Mouse (Mus musculus): ENCODE results near the gene Farp2. TPM values are rescaled to one million over a fixed set of nuclear protein-coding genes. Genes with fewer than 3 reads are reported as not detected.

Gene Farp2
- polyA plus RNA-seq, 1 experiment = not detected

DNA sequence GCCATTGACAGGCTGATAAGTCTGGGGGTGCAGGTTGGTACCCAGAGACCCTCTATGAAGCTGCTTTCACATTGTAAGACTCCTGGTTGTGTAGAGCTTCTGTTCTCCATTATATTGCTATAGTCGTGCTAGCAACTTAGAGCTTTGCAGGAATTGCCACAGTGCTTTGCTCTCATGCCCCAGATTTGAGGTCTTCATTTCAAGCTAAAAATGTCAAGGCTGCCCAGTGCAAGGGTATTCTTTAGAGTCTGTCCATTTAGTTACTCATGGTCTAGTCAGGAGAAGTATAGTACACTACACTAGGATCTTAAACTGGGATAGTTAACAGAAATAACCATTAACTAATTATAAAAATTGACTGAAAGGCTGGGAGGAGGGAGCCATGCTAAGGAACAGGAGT is 35.4 kb downstream of the Farp2 start:
- H3K36me3 ChIP-seq (ENCODE audit: control insufficient read depth) = no peaks in the 10 kb centered on the region
- no peaks in the 10 kb centered on the region for H3K4me1 ChIP-seq (ENCODE audit: control insufficient read depth)
- no peak for TF ChIP-seq TAL1 (IDR thresholded peaks at IDR 0.05; ENCODE audit: low read length)
- no peak for TF ChIP-seq GATA1 (IDR thresholded peaks at IDR 0.05; ENCODE audit: low read length)
- no peaks in the 10 kb centered on the region for H3K27me3 ChIP-seq (ENCODE audit: control insufficient read depth)
- H3K9me3 ChIP-seq (ENCODE audit: control insufficient read depth, low read length) = no peaks in the 10 kb centered on the region
- no peak overlapping the region for H3K4me3 ChIP-seq (replicated peaks)

DNA sequence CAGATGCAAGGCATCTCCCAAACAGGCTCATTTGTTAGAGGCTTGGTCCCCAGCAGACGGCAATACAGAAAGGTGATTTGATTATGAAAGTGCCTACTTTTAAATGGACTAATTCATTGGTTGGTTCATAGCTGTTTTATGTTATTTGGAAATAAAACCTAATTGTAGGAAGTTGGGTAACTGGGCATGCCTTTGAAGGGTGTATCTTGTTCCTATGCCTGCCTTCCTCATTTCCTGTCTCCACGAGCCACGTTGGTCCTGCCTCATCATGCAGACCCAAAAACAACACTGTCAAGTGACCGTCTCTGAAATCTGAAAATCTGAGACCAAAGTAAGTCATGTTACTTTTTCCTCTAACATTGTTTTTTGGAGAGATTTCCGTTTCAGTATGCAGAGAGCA is 39.5 kb downstream of the Farp2 start:
- Histone ChIP-seq H3K4me3 (replicated peaks) (no peak overlapping the region), H3K4me1 (ENCODE audit: control insufficient read depth) (no peaks in the 10 kb centered on the region), H3K36me3 (ENCODE audit: control insufficient read depth) (no peaks in the 10 kb centered on the region), H3K27me3 (ENCODE audit: control insufficient read depth) (no peaks in the 10 kb centered on the region), H3K9me3 (ENCODE audit: control insufficient read depth, low read length) (no peaks in the 10 kb centered on the region)
- no peak for TF ChIP-seq TAL1 (IDR thresholded peaks at IDR 0.05; ENCODE audit: low read length)
- TF ChIP-seq GATA1 (IDR thresholded peaks at IDR 0.05; ENCODE audit: low read length) = no peak

DNA sequence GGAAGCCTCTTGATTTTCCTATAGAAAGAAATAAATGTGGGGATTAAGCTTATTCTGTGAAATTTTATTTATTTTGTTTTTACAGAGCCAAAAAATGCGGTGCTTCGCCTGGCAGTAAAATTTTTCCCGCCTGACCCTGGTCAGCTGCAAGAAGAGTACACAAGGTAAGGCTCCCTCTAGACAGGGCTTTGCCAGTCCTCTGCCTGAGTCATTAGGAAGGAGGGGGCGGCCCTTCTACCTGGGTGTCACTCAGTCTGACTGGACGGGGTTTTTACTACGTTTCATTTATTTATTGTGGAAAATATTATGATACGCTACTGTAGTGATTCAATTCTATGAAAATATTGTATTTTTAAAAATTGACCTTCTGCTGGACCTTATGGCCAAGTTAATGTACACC is 51.3 kb downstream of the Farp2 start:
- TF ChIP-seq TAL1 (IDR thresholded peaks at IDR 0.05; ENCODE audit: low read length) = no peak
- no peak for TF ChIP-seq GATA1 (IDR thresholded peaks at IDR 0.05; ENCODE audit: low read length)
- Histone ChIP-seq H3K4me1 (ENCODE audit: control insufficient read depth) (no peaks in the 10 kb centered on the region), H3K9me3 (ENCODE audit: control insufficient read depth, low read length) (no peaks in the 10 kb centered on the region), H3K27me3 (ENCODE audit: control insufficient read depth) (no peaks in the 10 kb centered on the region), H3K4me3 (replicated peaks) (no peak overlapping the region), H3K36me3 (ENCODE audit: control insufficient read depth) (no peaks in the 10 kb centered on the region)

DNA sequence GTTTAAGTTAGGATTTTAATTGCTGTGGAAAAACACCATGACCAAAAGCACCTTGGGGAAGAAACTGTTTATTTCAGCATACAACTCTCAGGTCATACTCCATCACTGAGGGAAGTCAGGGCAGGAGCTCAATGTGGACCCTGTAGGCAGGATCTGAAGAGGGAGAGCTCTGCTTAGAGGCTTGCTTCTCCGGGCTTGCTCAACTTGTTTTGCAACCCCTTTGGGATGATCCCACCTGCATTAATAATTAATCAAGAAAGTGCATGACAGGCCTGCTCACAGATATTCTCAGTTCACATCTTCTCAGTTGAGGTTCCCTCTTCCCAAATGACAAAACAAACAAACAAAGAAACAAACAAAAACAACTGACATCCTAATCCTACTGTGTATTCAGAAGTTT is 51.8 kb downstream of the Farp2 start:
- Histone ChIP-seq H3K36me3 (ENCODE audit: control insufficient read depth) (no peaks in the 10 kb centered on the region), H3K9me3 (ENCODE audit: control insufficient read depth, low read length) (no peaks in the 10 kb centered on the region), H3K4me3 (replicated peaks) (no peak overlapping the region), H3K4me1 (ENCODE audit: control insufficient read depth) (no peaks in the 10 kb centered on the region), H3K27me3 (ENCODE audit: control insufficient read depth) (no peaks in the 10 kb centered on the region)
- no peak for TF ChIP-seq GATA1 (IDR thresholded peaks at IDR 0.05; ENCODE audit: low read length)
- no peak for TF ChIP-seq TAL1 (IDR thresholded peaks at IDR 0.05; ENCODE audit: low read length)

DNA sequence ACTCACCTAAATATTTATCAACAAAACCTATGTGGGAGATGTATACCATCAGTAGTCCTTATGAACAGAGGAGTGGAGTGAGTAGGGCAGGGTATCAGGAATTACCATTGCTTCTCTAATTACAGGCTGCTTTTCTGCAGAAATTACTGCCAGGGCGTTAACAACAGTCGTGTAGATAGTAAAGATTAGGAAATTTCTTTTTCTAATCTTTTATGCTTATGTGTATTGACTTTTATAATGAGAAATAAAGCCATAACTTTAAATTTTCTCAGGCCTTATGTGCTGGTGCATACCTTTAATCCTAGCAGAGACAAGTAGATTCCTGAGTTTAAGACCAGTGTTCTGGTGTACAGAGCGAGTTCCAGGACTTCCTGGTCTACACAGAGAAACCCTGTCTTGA is 52.9 kb downstream of the Farp2 start:
- H3K4me1 ChIP-seq (ENCODE audit: control insufficient read depth) = no peaks in the 10 kb centered on the region
- no peaks in the 10 kb centered on the region for H3K9me3 ChIP-seq (ENCODE audit: control insufficient read depth, low read length)
- no peak for TF ChIP-seq TAL1 (IDR thresholded peaks at IDR 0.05; ENCODE audit: low read length)
- TF ChIP-seq GATA1 (IDR thresholded peaks at IDR 0.05; ENCODE audit: low read length) = no peak
- H3K27me3 ChIP-seq (ENCODE audit: control insufficient read depth) = no peaks in the 10 kb centered on the region
- no peaks in the 10 kb centered on the region for H3K36me3 ChIP-seq (ENCODE audit: control insufficient read depth)
- H3K4me3 ChIP-seq (replicated peaks) = no peak overlapping the region

DNA sequence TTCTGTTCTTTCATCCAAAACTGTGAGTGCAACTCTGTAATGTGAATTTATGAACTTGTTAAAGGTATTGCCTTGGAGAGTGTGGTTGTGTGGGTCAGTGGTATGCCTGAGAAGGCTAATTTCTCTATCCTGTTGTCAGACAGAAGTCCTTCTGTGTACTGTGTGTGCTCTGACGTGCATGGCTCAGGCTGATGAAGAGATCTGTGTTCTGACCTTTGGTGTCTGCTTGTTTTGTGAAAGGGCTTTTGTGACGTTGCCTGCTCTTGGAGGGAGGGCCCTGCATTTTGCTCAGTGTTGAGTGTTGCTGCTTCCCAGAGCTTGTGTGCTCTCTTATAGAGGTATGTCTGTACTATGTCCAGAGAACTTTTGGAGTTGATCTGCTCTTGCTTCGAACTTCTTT is 55.1 kb downstream of the Farp2 start:
- H3K4me3 ChIP-seq (replicated peaks) = no peak overlapping the region
- peaks cover 4% of the 10 kb centered on the region for H3K9me3 ChIP-seq (ENCODE audit: control insufficient read depth, low read length)
- H3K4me1 ChIP-seq (ENCODE audit: control insufficient read depth) = no peaks in the 10 kb centered on the region
- no peaks in the 10 kb centered on the region for H3K27me3 ChIP-seq (ENCODE audit: control insufficient read depth)
- no peak for TF ChIP-seq GATA1 (IDR thresholded peaks at IDR 0.05; ENCODE audit: low read length)
- no peak for TF ChIP-seq TAL1 (IDR thresholded peaks at IDR 0.05; ENCODE audit: low read length)
- H3K36me3 ChIP-seq (ENCODE audit: control insufficient read depth) = no peaks in the 10 kb centered on the region; the same call in 1 of the 2 replicates

DNA sequence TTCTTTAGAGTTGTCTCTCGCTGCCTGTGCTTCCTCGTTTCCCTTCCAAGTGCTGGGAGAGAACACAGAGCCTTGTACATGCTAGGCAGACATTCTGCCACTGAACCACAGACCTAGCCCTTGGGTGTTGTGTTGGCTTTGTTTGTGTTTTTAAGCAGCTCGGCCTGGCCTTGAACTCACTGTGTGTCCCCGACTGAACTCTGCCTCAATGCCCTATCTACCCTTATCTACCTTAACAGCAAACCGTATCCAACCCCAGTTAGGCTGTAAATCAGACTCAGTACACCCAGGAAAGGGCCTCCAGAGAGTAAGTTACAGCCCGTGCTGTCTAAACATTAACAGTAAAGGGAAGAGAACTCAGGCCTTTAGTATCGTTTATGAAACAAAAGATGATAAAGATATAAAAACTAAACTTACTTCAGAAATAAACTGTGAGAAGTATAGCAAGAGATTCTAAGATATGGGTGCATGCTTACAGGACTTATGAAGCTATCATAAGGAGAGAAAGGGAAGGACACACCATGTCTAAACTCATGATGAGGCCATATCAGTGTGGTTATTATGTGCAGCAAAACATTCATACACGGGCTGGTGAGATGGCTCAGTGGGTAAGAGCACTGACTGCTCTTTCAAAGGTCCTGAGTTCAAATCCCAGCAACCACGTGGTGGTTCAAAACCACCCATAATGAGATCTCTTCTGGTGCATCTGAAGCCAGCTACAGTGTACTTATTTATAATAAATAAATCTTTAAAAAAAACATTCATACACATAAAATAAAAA is 56.0 kb downstream of the Farp2 start:
- no peak overlapping the region for H3K4me3 ChIP-seq (replicated peaks)
- H3K27me3 ChIP-seq (ENCODE audit: control insufficient read depth) = no peaks in the 10 kb centered on the region
- no peaks in the 10 kb centered on the region for H3K4me1 ChIP-seq (ENCODE audit: control insufficient read depth)
- peaks cover 4% of the 10 kb centered on the region for H3K9me3 ChIP-seq (ENCODE audit: control insufficient read depth, low read length)
- TF ChIP-seq TAL1 (IDR thresholded peaks at IDR 0.05; ENCODE audit: low read length) = no peak
- no peaks in the 10 kb centered on the region; the same call in 1 of the 2 replicates for H3K36me3 ChIP-seq (ENCODE audit: control insufficient read depth)

DNA sequence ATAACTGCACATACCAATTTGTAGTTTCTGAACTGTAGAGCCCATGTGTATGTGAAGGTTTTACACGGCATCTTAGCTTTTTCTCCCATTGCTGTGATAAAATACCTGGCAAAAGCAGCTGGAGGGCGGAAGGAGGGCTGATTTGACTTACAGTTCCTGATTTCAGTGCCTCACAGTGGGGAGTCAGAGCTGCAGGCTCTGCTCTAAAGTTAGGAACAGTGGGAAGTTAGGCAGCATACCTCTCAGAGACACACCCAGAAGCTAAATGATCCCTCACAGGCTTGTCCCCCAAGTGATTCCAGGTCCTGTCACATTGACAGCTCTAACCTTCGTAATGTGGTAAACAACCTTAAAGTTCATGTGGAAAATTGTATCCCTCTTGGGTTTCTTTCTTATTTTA is 65.2 kb downstream of the Farp2 start:
- Histone ChIP-seq H3K27me3 (ENCODE audit: control insufficient read depth) (no peaks in the 10 kb centered on the region), H3K36me3 (ENCODE audit: control insufficient read depth) (no peaks in the 10 kb centered on the region; the same call in 1 of the 2 replicates), H3K9me3 (ENCODE audit: control insufficient read depth, low read length) (no peaks in the 10 kb centered on the region), H3K4me3 (replicated peaks) (no peak overlapping the region), H3K4me1 (ENCODE audit: control insufficient read depth) (no peaks in the 10 kb centered on the region)
- TF ChIP-seq GATA1 (IDR thresholded peaks at IDR 0.05; ENCODE audit: low read length) (no peak), TAL1 (IDR thresholded peaks at IDR 0.05; ENCODE audit: low read length) (no peak)

DNA sequence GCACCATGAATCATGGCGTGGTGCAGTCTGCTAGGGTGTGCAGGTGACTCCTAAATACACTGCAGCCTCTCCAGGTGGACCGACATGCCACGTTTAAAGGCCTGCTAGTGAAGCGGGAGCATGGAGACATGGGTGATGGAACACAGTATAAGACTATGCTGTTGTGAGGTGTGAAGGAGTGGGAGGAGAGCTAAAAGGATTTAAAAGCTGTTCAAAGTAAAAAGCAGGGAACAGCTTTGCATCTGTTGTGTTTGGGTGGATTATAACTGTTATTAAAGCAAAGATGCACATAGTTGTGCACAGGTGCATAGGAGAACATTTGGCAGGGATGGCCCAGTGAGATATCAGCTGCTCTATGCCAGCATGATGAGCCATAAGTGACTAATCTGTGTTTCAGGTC is 66.0 kb downstream of the Farp2 start:
- H3K4me1 ChIP-seq (ENCODE audit: control insufficient read depth) = no peaks in the 10 kb centered on the region
- no peaks in the 10 kb centered on the region for H3K9me3 ChIP-seq (ENCODE audit: control insufficient read depth, low read length)
- TF ChIP-seq GATA1 (IDR thresholded peaks at IDR 0.05; ENCODE audit: low read length) = no peak
- no peak for TF ChIP-seq TAL1 (IDR thresholded peaks at IDR 0.05; ENCODE audit: low read length)
- H3K4me3 ChIP-seq (replicated peaks) = no peak overlapping the region
- H3K36me3 ChIP-seq (ENCODE audit: control insufficient read depth) = no peaks in the 10 kb centered on the region; the same call in 1 of the 2 replicates
- H3K27me3 ChIP-seq (ENCODE audit: control insufficient read depth) = no peaks in the 10 kb centered on the region

DNA sequence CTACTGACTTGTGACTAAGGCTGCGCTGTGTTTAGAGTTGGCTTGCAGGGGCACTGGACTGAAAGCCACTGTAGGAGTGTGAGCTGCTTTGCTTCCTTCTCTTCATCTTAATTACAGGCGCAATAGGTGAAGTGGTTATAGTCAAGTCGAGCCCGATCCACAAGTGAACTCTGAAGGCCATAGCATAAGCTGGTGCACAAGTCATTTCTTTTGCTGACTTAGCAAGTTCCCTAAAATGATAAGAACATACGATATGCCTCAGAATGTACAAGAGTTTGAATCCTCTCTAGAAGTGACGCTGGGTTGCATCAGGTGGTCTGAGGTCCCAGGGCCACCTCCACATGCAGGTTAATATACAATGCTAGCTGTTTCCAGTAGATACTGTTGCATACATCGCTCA is 69.7 kb downstream of the Farp2 start:
- H3K27me3 ChIP-seq (ENCODE audit: control insufficient read depth) = no peaks in the 10 kb centered on the region
- no peak for TF ChIP-seq TAL1 (IDR thresholded peaks at IDR 0.05; ENCODE audit: low read length)
- TF ChIP-seq GATA1 (IDR thresholded peaks at IDR 0.05; ENCODE audit: low read length) = no peak
- no peaks in the 10 kb centered on the region; the same call in 1 of the 2 replicates for H3K36me3 ChIP-seq (ENCODE audit: control insufficient read depth)
- H3K4me1 ChIP-seq (ENCODE audit: control insufficient read depth) = no peaks in the 10 kb centered on the region
- H3K9me3 ChIP-seq (ENCODE audit: control insufficient read depth, low read length) = no peaks in the 10 kb centered on the region
- no peak overlapping the region for H3K4me3 ChIP-seq (replicated peaks)

Measured in erythroblast, embryonic 14.5 days (primary cell).